Mouse (Mus musculus) ovary, adult 18-20 months (tissue): ENCODE data around the gene Fam227a.

ENCODE experiments used
- DNase-seq: peaks from one replicate; pipeline ENCODE4 v3.0.0; 2022; ENCODE audit warnings: low spot score, mixed read lengths

The Fam227a gene

GRCm38 (mm10) chr15:79658531-79659375 lies at the start of gene Fam227a, which contains the start of gene Cby1:
Fam227a (minus strand) TSS chr15:79658956.
Cby1 (plus strand) TSS chr15:79659199.
- DNase-seq, result peak; percentile 87

- DNase-seq, result no peak
Measured at GRCm38 (mm10) chr15:79708229-79708822, 49.6 kb upstream of the Fam227a start.

GRCm38 (mm10) chr15:79706603-79707214 lies 48.0 kb upstream of the Fam227a start:
- no peak for DNase-seq

- no peak for DNase-seq
Measured at GRCm38 (mm10) chr15:79697558-79698187, 38.9 kb upstream of the Fam227a start.

GRCm38 (mm10) chr15:79697011-79697410 lies 38.3 kb upstream of the Fam227a start:
- DNase-seq, result no peak

- no peak for DNase-seq
Measured at GRCm38 (mm10) chr15:79696508-79696907, 37.8 kb upstream of the Fam227a start.

- no peak for DNase-seq
Measured at GRCm38 (mm10) chr15:79695516-79695915, 36.8 kb upstream of the Fam227a start.

- no peak for DNase-seq
Measured at GRCm38 (mm10) chr15:79694512-79694911, 35.8 kb upstream of the Fam227a start.

GRCm38 (mm10) chr15:79693740-79694139 lies 35.0 kb upstream of the Fam227a start:
- DNase-seq, result no peak

- DNase-seq, result no peak
Measured at GRCm38 (mm10) chr15:79692334-79692733, 33.6 kb upstream of the Fam227a start.

- no peak for DNase-seq
Measured at GRCm38 (mm10) chr15:79691023-79691508, 32.3 kb upstream of the Fam227a start.

- DNase-seq, result peak; percentile 98
Measured at GRCm38 (mm10) chr15:79690426-79691022, 31.8 kb upstream of the Fam227a start, which contains the start of gene Gtpbp1. Gtpbp1 (plus strand) TSS chr15:79690845.

GRCm38 (mm10) chr15:79689662-79690425 lies 31.1 kb upstream of the Fam227a start:
- no peak for DNase-seq

- no peak for DNase-seq
Measured at GRCm38 (mm10) chr15:79688268-79688956, 29.7 kb upstream of the Fam227a start.

GRCm38 (mm10) chr15:79687646-79688267 lies 29.0 kb upstream of the Fam227a start, which contains the start of gene Josd1:
Josd1 (minus strand) TSS chr15:79687919.
- peak; percentile 91 for DNase-seq

- DNase-seq, result no peak
Measured at GRCm38 (mm10) chr15:79687175-79687574, 28.4 kb upstream of the Fam227a start.

GRCm38 (mm10) chr15:79686046-79686869 lies 27.5 kb upstream of the Fam227a start:
- no peak for DNase-seq

GRCm38 (mm10) chr15:79685141-79685641 lies 26.4 kb upstream of the Fam227a start:
- DNase-seq, result no peak

GRCm38 (mm10) chr15:79684616-79685015 lies 25.9 kb upstream of the Fam227a start:
- DNase-seq, result no peak
